Mouse (Mus musculus) hindbrain, embryonic 14.5 days (tissue): ENCODE results near the gene Myo18b. TPM values are rescaled to one million over a fixed set of nuclear protein-coding genes. Genes with fewer than 3 reads are reported as not detected.
A peak's percentile ranks its signal among the peaks of the same experiment; 100 is the strongest.

Experiments
- ATAC-seq: fragments of 200-750 bp; cut with Nextera tagmentation; 2 replicates; pipeline ENCODE4 v1.8.0; 2017; ENCODE audit warnings: moderate number of reproducible peaks, mild to moderate bottlenecking, moderate TSS enrichment, moderate library complexity; ENCODE audit not compliant: low FRiP score
- DNase-seq: peaks from one replicate; pipeline ENCODE4 v3.0.0-alpha.2; 2015; ENCODE audit warnings: low spot score
- H3K27ac ChIP-seq: fragments of 300-500 bp; sonication (generic); 2 replicates; pipeline ENCODE4 v1.5.1; 2014; ENCODE audit warnings: mild to moderate bottlenecking, moderate library complexity
- H3K27me3 ChIP-seq: fragments of 300-500 bp; sonication (generic); 2 replicates; pipeline ENCODE4 v1.6.1; 2014; ENCODE audit warnings: mild to moderate bottlenecking, low read length, mixed read lengths; ENCODE audit not compliant: control insufficient read depth, insufficient read depth
- H3K36me3 ChIP-seq: fragments of 300-500 bp; sonication (generic); replicated peaks from 2 replicates; pipeline ENCODE4 v1.6.1; 2014; ENCODE audit not compliant: control insufficient read depth, insufficient read depth
- H3K4me1 ChIP-seq: fragments of 300-500 bp; sonication (generic); replicated peaks from 2 replicates; pipeline ENCODE4 v1.6.1; 2014; ENCODE audit warnings: antibody characterized with exemption, low read length, mixed read lengths; ENCODE audit not compliant: control insufficient read depth, insufficient read depth
- H3K4me2 ChIP-seq: fragments of 300-500 bp; sonication (generic); replicated peaks from 2 replicates; pipeline ENCODE4 v1.6.1; 2014; ENCODE audit warnings: mild to moderate bottlenecking, moderate library complexity
- H3K4me3 ChIP-seq: fragments of 300-500 bp; sonication (generic); replicated peaks from 2 replicates; pipeline ENCODE4 v1.5.1; 2014; ENCODE audit warnings: mild to moderate bottlenecking, low read length
- H3K9ac ChIP-seq: fragments of 300-500 bp; sonication (generic); 2 replicates; pipeline ENCODE4 v1.6.1; 2014
- H3K9me3 ChIP-seq: fragments of 300-500 bp; sonication (generic); 2 replicates; pipeline ENCODE4 v1.6.1; 2016; ENCODE audit warnings: low read length; ENCODE audit not compliant: control insufficient read depth
- WGBS: fragments of 180-500 bp; shearing (Covaris S2); extraction: QIAGEN DNeasy Blood & Tissue Kit; methylation state at CpG from one replicate; pipeline ENCODE4 v1.1.7; 2014; 5-methylcytosine and 5-hydroxymethylcytosine counted together
- polyA plus RNA-seq: library from polyadenylated mRNA; unstranded; fragments of >200 nt; fragmentation: Nextera tagmentation; extraction: Ambion mirVana; gene quantifications from 2 replicates; pipeline ENCODE4 v1.2.1, GENCODE M21; 2014

Gene Myo18b
- polyA plus RNA-seq, 1 experiment from 2014 or later, result 1.4 TPM

DNA sequence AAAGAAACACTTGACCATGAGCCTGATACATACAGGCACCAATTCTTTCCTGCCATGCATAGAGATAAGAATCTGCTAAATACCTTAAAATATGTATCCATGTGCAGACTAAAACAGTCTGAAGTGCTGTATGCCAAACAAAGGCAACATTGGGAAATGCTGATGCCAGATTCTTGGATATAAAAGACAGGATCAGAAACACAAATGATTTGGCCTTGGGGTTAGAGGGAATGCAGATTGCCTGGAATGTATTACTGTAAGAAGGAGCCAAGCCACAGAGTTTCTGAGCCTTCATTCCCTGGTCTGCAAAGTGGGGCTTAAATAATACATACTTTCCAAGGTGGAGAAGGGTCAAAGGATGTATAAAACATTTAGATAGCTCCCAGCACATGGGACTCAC is 61.3 kb downstream of the Myo18b start:
- no peaks in the 10 kb centered on the region for H3K27me3 ChIP-seq
- DNase-seq (no peak), ATAC-seq (no peak)
- no peaks in the 10 kb centered on the region for H3K36me3 ChIP-seq
- no peak overlapping the region for H3K9ac ChIP-seq
- 0 out of 2 replicates have a peak overlapping the region, but pooled peaks have one; percentile 14 for H3K27ac ChIP-seq
- no peak overlapping the region for H3K4me2 ChIP-seq
- no peak overlapping the region for H3K4me3 ChIP-seq
- peaks cover 3% of the 10 kb centered on the region; the same call in 1 of the 2 replicates for H3K4me1 ChIP-seq
- no peaks in the 10 kb centered on the region for H3K9me3 ChIP-seq

DNA sequence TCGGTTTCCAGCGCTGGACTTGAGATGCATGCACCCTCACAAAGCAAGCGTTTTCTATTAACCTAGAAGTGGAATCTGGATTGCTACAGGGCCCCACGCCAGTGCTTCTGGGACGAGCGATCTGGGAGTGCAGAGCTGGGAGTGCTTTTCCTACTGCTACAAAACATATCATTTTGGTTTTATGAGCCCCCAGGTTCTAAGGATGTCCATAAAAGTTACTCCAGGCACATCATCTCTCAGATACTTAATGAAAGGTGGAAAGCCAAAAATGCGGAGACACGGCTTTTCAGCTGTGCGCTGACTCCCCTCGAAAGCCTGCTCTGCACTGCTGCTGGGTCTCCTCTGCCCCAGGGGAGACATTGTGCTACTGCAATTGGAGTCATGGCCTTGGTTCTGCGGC is 62.3 kb downstream of the Myo18b start:
- no peaks in the 10 kb centered on the region for H3K36me3 ChIP-seq
- H3K27ac ChIP-seq, result peak overlapping the region; percentile 4; the same call in 1 of the 2 replicates
- no peak for ATAC-seq
- no peak overlapping the region for H3K9ac ChIP-seq
- H3K4me1 ChIP-seq, result peaks cover 3% of the 10 kb centered on the region; the same call in 1 of the 2 replicates
- H3K9me3 ChIP-seq, result no peaks in the 10 kb centered on the region
- 66% methylated on average over 11 of the region's 11 CpGs for WGBS
- H3K4me2 ChIP-seq, result no peak overlapping the region
- DNase-seq, result no peak
- H3K27me3 ChIP-seq, result no peaks in the 10 kb centered on the region
- no peak overlapping the region for H3K4me3 ChIP-seq

DNA sequence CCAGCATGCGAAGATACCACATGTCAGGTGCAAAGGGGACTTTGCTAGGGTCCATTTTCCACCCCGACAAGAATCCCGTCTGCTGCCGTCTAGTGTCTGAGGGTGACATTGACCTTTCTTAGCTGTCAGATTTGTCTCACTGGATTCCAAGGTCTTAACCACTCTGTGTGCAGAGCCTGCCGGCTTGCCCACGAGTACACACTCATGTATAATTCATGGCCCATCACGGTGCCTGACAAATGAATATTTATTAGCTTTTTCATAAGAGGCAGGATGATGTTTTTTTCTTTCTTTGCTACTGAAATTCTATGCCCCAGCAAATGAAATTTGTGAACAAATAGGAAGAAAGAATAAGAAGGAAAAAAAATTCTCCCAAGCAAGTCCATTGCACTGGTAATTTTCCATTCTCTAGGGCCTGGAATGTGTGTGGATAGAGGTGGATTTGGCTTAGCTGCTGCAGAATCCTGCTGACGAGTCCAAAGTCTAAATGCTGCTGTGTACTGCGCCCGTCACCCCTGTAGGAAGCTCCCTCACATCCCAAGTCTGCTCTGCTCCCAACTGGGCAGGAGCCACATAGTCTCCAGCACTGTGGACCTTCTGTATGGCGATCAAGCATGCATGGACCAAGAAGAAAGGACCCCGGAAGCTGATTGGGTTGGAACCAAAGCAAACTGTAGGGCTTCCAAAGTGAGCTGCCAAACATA is 70.9 kb downstream of the Myo18b start:
- Histone ChIP-seq H3K4me1 (peaks cover 14% of the 10 kb centered on the region), H3K4me2 (no peak overlapping the region), H3K9ac (no peak overlapping the region), H3K27ac (peak overlapping the region; percentile 90), H3K4me3 (no peak overlapping the region), H3K9me3 (no peaks in the 10 kb centered on the region), H3K36me3 (no peaks in the 10 kb centered on the region), H3K27me3 (no peaks in the 10 kb centered on the region)
- peak; percentile 68 for DNase-seq
- 25% methylated on average over 12 of the region's 12 CpGs for WGBS
- ATAC-seq, result peak; percentile 81; the same call in 1 of the 2 replicates

DNA sequence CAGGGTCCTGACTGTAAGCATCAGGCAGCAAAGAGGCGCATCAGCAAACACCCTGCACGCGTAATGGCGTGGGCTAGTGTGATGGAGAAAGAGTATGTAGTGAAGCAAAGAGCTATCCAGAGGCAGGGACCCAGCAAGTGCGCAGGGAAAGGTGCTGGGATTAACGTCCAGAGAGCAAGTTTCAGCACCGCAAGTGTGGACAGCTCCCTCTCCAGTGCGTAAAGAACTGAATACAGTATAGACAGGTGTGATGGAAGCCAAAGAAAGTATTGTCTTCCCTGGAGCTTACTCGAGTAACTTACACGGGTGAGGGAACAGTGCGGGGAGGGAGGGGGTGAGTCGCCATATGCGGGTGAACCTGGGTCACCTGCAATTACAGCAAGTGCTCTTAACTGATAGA is 71.8 kb downstream of the Myo18b start:
- Histone ChIP-seq H3K27ac (peak overlapping the region; percentile 90), H3K27me3 (no peaks in the 10 kb centered on the region), H3K36me3 (no peaks in the 10 kb centered on the region), H3K4me2 (no peak overlapping the region), H3K9me3 (no peaks in the 10 kb centered on the region), H3K4me3 (no peak overlapping the region), H3K4me1 (peaks cover 14% of the 10 kb centered on the region), H3K9ac (no peak overlapping the region)
- DNase-seq, result no peak
- 44% methylated on average over 13 of the region's 13 CpGs for WGBS
- no peak for ATAC-seq

DNA sequence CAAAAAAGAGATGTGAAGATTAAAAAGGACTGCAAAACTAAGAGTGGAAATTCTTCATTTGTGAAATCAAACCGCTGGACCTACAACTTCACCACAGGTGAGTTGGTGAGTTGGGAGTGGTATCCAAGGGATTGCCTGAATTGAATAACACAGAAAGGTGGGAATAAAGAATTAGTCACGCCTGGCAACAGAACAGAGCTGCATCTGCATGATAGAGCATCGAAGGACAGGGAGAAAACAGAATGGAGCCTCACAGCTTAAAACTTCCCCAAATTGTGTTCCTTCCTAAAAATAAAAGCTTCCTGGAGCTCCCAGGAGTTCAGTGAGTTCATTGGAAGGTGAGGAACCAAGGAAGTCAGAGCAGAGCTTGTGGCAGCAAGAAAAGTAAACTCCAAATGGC is 73.7 kb downstream of the Myo18b start:
- Histone ChIP-seq H3K27me3 (peaks cover 4% of the 10 kb centered on the region; the same call in 1 of the 2 replicates), H3K9me3 (no peaks in the 10 kb centered on the region), H3K4me3 (no peak overlapping the region), H3K27ac (no peak overlapping the region), H3K4me1 (peaks cover 14% of the 10 kb centered on the region), H3K9ac (no peak overlapping the region), H3K36me3 (no peaks in the 10 kb centered on the region), H3K4me2 (no peak overlapping the region)
- DNase-seq (no peak), ATAC-seq (no peak)
- WGBS, result 63% methylated on average over 3 of the region's 3 CpGs

DNA sequence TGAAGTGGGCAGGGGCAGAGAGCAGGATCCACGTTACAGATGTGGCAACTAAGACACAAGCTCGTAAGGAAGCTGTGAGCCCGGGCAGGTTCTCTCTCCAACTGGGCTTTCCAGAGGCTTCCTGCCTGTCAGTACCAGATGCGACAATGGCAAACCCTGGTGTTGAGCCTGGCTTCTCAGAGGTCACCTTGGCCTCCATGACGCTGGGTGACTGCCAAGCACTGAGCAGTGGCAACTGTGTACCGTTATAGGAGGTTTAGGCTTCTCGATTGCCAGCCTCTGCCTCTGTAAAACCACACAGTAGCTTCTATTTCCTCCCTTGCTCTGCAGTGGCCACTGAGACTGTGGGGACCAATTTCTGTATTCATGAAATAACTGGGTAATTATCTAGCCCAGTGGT is 81.1 kb downstream of the Myo18b start:
- ATAC-seq, result no peak
- no peak overlapping the region for H3K9ac ChIP-seq
- no peak overlapping the region for H3K4me3 ChIP-seq
- 0 out of 2 replicates have a peak overlapping the region, but pooled peaks have one; percentile 26 for H3K27ac ChIP-seq
- no peak overlapping the region for H3K4me2 ChIP-seq
- H3K9me3 ChIP-seq, result no peaks in the 10 kb centered on the region
- H3K27me3 ChIP-seq, result peaks cover 6% of the 10 kb centered on the region; the same call in 1 of the 2 replicates
- H3K36me3 ChIP-seq, result no peaks in the 10 kb centered on the region
- no peak for DNase-seq
- WGBS, result 65% methylated on average over 7 of the region's 7 CpGs
- no peaks in the 10 kb centered on the region; the same call in 1 of the 2 replicates for H3K4me1 ChIP-seq

DNA sequence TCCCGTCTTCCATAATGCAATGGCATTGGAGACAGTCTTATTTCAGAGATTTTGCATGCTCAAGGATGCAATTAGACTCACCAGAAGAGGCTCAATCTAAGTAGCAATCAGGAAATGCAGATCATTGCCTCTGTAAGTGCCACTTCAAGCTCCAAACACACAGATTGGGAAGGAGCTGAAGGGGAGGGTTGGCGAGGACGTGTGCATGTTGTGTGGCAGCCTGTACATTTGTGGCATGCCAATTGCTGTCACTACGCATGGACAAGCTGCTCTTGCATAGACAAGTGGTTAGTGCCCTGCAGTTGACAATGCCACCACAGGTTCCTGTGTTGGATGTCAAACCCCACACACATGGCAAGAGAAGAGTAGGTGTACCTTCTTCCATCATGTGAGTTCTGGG is 88.5 kb downstream of the Myo18b start:
- ATAC-seq, result no peak
- whole genome bisulfite sequencing, result 79% methylated on average over 4 of the region's 4 CpGs

DNA sequence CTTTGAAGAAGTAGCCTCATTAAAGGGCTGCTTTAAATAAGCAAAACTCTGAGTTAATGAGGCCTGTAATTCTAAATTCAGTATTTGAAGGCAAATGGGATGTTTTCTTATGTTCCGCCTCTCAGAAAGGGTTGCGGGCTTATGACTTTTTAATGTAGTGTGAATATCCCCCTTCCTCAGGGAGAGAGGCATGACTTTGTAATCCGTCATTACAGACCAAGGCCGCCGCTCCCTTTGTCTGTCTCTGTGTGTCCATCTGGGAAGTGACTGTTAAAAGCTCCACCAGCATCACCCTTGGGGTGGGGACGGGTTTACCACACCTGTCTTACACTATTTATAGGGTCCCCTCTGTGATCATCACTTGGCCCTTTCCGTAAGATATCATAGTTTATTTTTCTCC is 100.1 kb downstream of the Myo18b start:
- DNase-seq (no peak), ATAC-seq (no peak)
- WGBS, result 44% methylated on average over 7 of the region's 7 CpGs
- Histone ChIP-seq H3K36me3 (no peaks in the 10 kb centered on the region), H3K27me3 (no peaks in the 10 kb centered on the region), H3K4me1 (peaks cover 11% of the 10 kb centered on the region; the same call in 1 of the 2 replicates), H3K9ac (no peak overlapping the region), H3K4me3 (no peak overlapping the region), H3K27ac (no peak overlapping the region), H3K9me3 (no peaks in the 10 kb centered on the region), H3K4me2 (no peak overlapping the region)

More for the DNA sequence above, 88.5 kb downstream of the Myo18b start:
- Histone ChIP-seq H3K27me3 (no peaks in the 10 kb centered on the region), H3K27ac (no peak overlapping the region), H3K9me3 (no peaks in the 10 kb centered on the region), H3K4me3 (no peak overlapping the region), H3K36me3 (no peaks in the 10 kb centered on the region), H3K9ac (no peak overlapping the region), H3K4me2 (no peak overlapping the region), H3K4me1 (no peaks in the 10 kb centered on the region)
- no peak for DNase-seq

DNA sequence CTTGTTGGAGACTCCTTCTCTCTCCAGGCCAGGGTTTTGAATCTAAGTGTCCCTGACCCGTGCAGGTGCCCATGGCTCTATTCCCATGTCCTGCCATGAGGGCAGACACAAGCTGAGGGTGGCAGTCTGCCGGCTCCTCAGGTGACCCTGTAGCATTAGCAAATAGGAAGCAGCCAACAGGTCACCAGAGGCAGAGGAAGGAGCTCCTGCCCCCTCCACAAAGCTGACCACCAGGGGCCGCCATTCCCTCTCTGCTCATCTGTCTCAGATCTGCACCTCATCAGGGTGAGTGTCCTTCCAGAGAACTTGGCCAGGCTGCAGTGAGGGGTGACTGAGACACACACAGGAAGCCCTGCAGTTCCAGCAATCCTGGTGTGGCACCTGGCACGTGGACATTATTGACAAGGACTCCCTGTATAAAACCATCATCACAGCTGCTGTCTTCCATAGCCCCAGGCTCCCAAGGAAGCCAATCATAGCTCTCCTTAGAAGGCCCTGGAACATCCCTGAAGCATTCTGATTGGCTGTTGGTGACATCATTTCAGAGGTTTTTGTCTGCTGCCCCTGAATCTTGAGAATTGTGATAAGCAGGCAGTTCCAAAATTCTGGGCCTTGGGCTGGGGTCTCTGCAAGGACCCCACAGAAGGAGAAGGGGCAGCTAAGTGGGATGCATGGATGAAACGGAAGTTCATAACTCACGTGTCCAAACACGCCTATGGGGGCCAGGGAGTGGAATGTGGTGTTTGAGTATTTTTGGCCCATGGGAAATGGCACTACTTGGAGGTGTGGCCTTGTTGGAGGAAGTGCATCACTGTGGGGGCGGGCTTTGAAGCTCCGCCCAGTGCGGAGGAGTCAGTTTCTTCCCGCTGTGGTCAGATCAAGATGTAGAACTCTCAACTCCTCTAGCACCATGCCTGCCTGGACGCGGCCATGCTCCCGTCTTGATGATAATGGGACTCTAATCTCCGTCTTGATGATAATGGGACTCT is 104.1 kb downstream of the Myo18b start:
- H3K4me1 ChIP-seq, result peaks cover 11% of the 10 kb centered on the region; the same call in 1 of the 2 replicates
- H3K27me3 ChIP-seq, result no peaks in the 10 kb centered on the region
- DNase-seq (no peak), ATAC-seq (no peak)
- H3K9ac ChIP-seq, result no peak overlapping the region
- H3K9me3 ChIP-seq, result no peaks in the 10 kb centered on the region
- H3K27ac ChIP-seq, result no peak overlapping the region
- no peak overlapping the region for H3K4me3 ChIP-seq
- no peak overlapping the region for H3K4me2 ChIP-seq
- H3K36me3 ChIP-seq, result no peaks in the 10 kb centered on the region
- WGBS, result 78% methylated on average over 15 of the region's 15 CpGs
